Mouse (Mus musculus) heart, adult 2 months (tissue): Measurements from ENCODE around the gene Gm7138.

Experiments
- CTCF ChIP-seq: fragments of 200-600 bp; IDR thresholded peaks from 2 replicates; pipeline ENCODE4 v1.8.1; 2022; ENCODE audit warnings: antibody characterized with exemption, mild to moderate bottlenecking, moderate library complexity
- EP300 ChIP-seq: fragments of 200-500 bp; IDR thresholded peaks from 2 replicates; pipeline ENCODE4 v1.6.1; 2011; ENCODE audit warnings: low read depth, low read length, control low read depth; ENCODE audit not compliant: insufficient read depth
- POLR2A ChIP-seq: fragments of 200-500 bp; IDR thresholded peaks from 2 replicates; pipeline ENCODE4 v1.6.1; 2011; ENCODE audit warnings: mild to moderate bottlenecking, low read depth, low read length, control low read depth; ENCODE audit not compliant: insufficient read depth

DNA sequence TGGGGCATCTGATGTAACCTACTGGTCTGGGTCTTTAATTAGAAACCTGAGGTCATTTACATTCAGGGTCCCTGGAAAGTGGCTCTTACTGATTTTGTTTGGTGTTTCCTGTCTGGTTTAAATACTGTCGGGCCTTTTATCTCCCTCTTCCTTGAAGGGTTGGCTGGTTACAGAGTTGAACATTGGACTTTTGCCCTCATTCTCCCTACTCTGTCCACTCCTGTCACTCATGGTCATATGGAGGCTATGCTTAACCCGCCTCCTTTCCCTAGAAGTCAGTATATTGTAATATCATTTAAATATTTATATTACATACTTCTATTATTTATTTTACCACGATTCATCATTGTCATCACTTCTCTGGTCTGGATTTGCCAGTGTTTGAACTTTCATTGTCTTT is 27.4 kb upstream of the Gm7138 start:
- TF ChIP-seq EP300 (no peak), CTCF (no peak), POLR2A (no peak)
